Mouse (Mus musculus) intestine, embryonic 14.5 days (tissue): ENCODE measurements around the gene Spryd3. TPM values are rescaled to one million over a fixed set of nuclear protein-coding genes. Genes with fewer than 3 reads are reported as not detected.

Experiments
- ATAC-seq: fragments of 200-750 bp; cut with Nextera tagmentation; replicated peaks from 2 replicates; pipeline ENCODE4 v1.8.0; 2017; ENCODE audit warnings: low read depth, moderate number of reproducible peaks, moderate TSS enrichment, moderate library complexity; ENCODE audit not compliant: low FRiP score, low TSS enrichment
- DNase-seq: peaks from one replicate; pipeline ENCODE4 v3.0.0-alpha.2; 2018; ENCODE audit warnings: low spot score
- H3K27ac ChIP-seq: fragments of 300-500 bp; sonication (generic); 2 replicates; pipeline ENCODE4 v1.5.1; 2014; ENCODE audit warnings: low read depth, mild to moderate bottlenecking, control low read depth
- H3K27me3 ChIP-seq: fragments of 300-500 bp; sonication (generic); replicated peaks from 2 replicates; pipeline ENCODE4 v1.6.1; 2014; ENCODE audit warnings: low read length, control low read depth; ENCODE audit not compliant: control insufficient read depth, insufficient read depth
- H3K36me3 ChIP-seq: fragments of 300-500 bp; sonication (generic); 2 replicates; pipeline ENCODE4 v1.6.1; 2014; ENCODE audit warnings: low read length, control low read depth; ENCODE audit not compliant: control insufficient read depth, insufficient read depth
- H3K4me1 ChIP-seq: fragments of 300-500 bp; sonication (generic); replicated peaks from 2 replicates; pipeline ENCODE4 v1.6.1; 2014; ENCODE audit warnings: low read length, control low read depth, mixed read lengths; ENCODE audit not compliant: control insufficient read depth, insufficient read depth
- H3K4me2 ChIP-seq: fragments of 300-500 bp; sonication (generic); 2 replicates; pipeline ENCODE4 v1.6.1; 2014; ENCODE audit warnings: low read length
- H3K4me3 ChIP-seq: fragments of 300-500 bp; sonication (generic); 2 replicates; pipeline ENCODE4 v1.5.1; 2014; ENCODE audit warnings: low read depth, low read length, control low read depth, mixed read lengths
- H3K9ac ChIP-seq: fragments of 300-500 bp; sonication (generic); 2 replicates; pipeline ENCODE4 v1.6.1; 2014; ENCODE audit warnings: mild to moderate bottlenecking, low read length
- H3K9me3 ChIP-seq: fragments of 300-500 bp; sonication (generic); 2 replicates; pipeline ENCODE4 v1.6.1; 2016; ENCODE audit warnings: low read length, control low read depth; ENCODE audit not compliant: control insufficient read depth
- WGBS: fragments of 180-500 bp; shearing (Covaris S2); extraction: QIAGEN DNeasy Blood & Tissue Kit; methylation state at CpG from one replicate; pipeline ENCODE4 v1.1.7; 2014; 5-methylcytosine and 5-hydroxymethylcytosine counted together
- polyA plus RNA-seq: library from polyadenylated mRNA; unstranded; fragments of >200 nt; fragmentation: Nextera tagmentation; extraction: Ambion mirVana; gene quantifications from 2 replicates; pipeline ENCODE4 v1.2.1, GENCODE M21; 2014

Spryd3 gene
- polyA plus RNA-seq, 1 experiment from 2014 or later: 16.1 TPM

DNA sequence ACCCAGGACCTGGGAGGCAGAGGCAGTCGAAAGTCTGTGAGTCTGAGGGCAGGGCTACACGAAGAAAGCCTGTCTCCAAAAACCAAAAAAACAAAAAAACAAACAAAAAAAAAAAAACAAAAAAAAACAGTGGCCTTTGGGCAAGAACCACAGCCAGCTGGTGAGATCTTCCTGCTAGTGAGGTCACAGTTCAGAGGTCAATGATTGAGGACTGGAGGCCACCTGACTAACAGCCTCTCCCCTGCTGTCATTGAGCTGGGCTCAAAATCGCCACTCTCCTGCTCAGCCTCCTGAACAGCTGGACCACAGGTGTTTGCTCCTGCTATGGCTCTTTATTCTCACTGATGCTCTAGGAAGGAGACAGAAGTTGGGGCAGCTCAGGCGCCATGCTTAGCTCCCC is 16.6 kb upstream of the Spryd3 start:
- no peaks in the 10 kb centered on the region for H3K36me3 ChIP-seq
- H3K4me1 ChIP-seq: peaks cover 9% of the 10 kb centered on the region
- ATAC-seq (no peak), DNase-seq (no peak)
- WGBS: 55% methylated on average over 4 of the region's 4 CpGs
- H3K9ac ChIP-seq: no peak overlapping the region
- H3K9me3 ChIP-seq: no peaks in the 10 kb centered on the region
- no peaks in the 10 kb centered on the region for H3K27me3 ChIP-seq
- H3K4me2 ChIP-seq: no peak overlapping the region
- H3K4me3 ChIP-seq: no peak overlapping the region
- H3K27ac ChIP-seq: no peak overlapping the region

GRCm38 (mm10) chr15:102150301-102151135 is 14.5 kb upstream of the Spryd3 start, which contains the start of gene Soat2:
TSS of gene Soat2 (plus strand) at chr15:102150526.
- Histone ChIP-seq H3K9ac (no peak within 1 kb of the TSS), H3K9me3 (no peaks in the 10 kb centered on the region), H3K27ac (peak within 1 kb of the TSS; percentile 30; the same call in 1 of the 2 replicates), H3K27me3 (peaks cover 3% of the 10 kb centered on the region), H3K4me1 (peaks cover 12% of the 10 kb centered on the region), H3K36me3 (no peaks in the 10 kb centered on the region), H3K4me2 (peak within 1 kb of the TSS; percentile 13), H3K4me3 (no peak within 1 kb of the TSS)
- DNase-seq (peak; percentile 75), ATAC-seq (no peak)
- 34% methylated on average over 20 of the region's 20 CpGs for WGBS

GRCm38 (mm10) chr15:102149561-102149960 is 13.5 kb upstream of the Spryd3 start:
- 65% methylated on average over 4 of the region's 4 CpGs for WGBS
- H3K36me3 ChIP-seq: no peaks in the 10 kb centered on the region
- H3K4me3 ChIP-seq: no peak overlapping the region
- no peak overlapping the region for H3K4me2 ChIP-seq
- DNase-seq (no peak), ATAC-seq (no peak)
- H3K4me1 ChIP-seq: peaks cover 12% of the 10 kb centered on the region
- H3K27ac ChIP-seq: no peak overlapping the region
- no peaks in the 10 kb centered on the region for H3K9me3 ChIP-seq
- no peak overlapping the region for H3K9ac ChIP-seq
- peaks cover 12% of the 10 kb centered on the region for H3K27me3 ChIP-seq

- no peak overlapping the region for H3K9ac ChIP-seq
- no peak for ATAC-seq
- H3K4me1 ChIP-seq: peaks cover 22% of the 10 kb centered on the region
These were observed 11.8 kb upstream of the Spryd3 start for GRCm38 (mm10) chr15:102147674-102148402.

DNA sequence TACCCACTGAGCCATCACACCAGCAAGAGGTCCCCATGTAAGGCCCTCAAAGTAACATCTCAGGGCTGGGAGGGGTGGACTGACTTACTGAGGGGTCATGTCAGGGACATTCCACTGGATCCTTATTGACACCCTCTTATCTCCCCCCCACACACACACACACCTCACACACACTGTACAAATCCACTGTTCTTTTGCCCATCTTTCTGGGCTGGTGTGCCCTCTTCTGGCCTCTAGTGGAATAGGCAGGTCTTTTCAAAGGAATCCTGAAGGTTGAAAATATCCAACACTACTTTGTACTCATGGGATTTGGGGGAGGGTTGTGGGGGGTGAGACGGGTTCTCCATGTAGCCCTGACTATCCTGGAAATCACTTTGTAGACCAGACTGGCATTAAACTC is 10.8 kb upstream of the Spryd3 start:
- Histone ChIP-seq H3K9me3 (no peaks in the 10 kb centered on the region), H3K4me2 (no peak overlapping the region), H3K27ac (no peak overlapping the region), H3K9ac (no peak overlapping the region), H3K27me3 (peaks cover 24% of the 10 kb centered on the region), H3K36me3 (no peaks in the 10 kb centered on the region), H3K4me3 (no peak overlapping the region), H3K4me1 (peaks cover 23% of the 10 kb centered on the region)
- DNase-seq (no peak), ATAC-seq (no peak)
- WGBS: 5% methylated on average over 1 of the region's 1 CpGs

More at GRCm38 (mm10) chr15:102147674-102148402, 11.8 kb upstream of the Spryd3 start:
- H3K27me3 ChIP-seq: peaks cover 24% of the 10 kb centered on the region
- H3K9me3 ChIP-seq: no peaks in the 10 kb centered on the region
- no peaks in the 10 kb centered on the region for H3K36me3 ChIP-seq
- 59% methylated on average over 16 of the region's 16 CpGs for WGBS
- H3K4me3 ChIP-seq: no peak overlapping the region
- H3K27ac ChIP-seq: no peak overlapping the region
- no peak for DNase-seq
- H3K4me2 ChIP-seq: no peak overlapping the region

DNA sequence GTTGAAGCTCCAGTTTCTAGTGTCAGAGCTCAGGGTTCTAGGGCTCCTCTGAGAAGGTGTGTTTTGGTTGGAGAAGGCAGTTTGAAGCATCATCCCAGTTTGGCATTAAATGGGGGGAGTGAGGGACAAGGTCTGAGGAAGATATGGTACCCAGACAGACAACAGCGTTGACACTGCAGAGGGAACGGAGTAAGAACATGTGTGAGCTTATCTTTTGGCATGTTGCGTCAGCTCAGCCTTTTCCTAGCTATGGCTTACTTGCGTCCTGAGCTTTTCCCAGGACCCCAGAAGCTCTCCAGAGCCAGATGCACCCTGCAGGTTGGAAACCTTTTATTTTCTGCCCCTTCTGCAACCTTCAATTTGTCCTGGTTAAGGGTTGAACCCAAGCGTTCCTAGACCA is 10.1 kb upstream of the Spryd3 start:
- no peaks in the 10 kb centered on the region for H3K36me3 ChIP-seq
- H3K4me2 ChIP-seq: no peak overlapping the region
- H3K27ac ChIP-seq: no peak overlapping the region
- H3K9ac ChIP-seq: no peak overlapping the region
- H3K4me1 ChIP-seq: peaks cover 23% of the 10 kb centered on the region
- ATAC-seq (no peak), DNase-seq (no peak)
- no peak overlapping the region for H3K4me3 ChIP-seq
- peaks cover 24% of the 10 kb centered on the region for H3K27me3 ChIP-seq
- no peaks in the 10 kb centered on the region for H3K9me3 ChIP-seq
- 86% methylated on average over 5 of the region's 5 CpGs for WGBS

DNA sequence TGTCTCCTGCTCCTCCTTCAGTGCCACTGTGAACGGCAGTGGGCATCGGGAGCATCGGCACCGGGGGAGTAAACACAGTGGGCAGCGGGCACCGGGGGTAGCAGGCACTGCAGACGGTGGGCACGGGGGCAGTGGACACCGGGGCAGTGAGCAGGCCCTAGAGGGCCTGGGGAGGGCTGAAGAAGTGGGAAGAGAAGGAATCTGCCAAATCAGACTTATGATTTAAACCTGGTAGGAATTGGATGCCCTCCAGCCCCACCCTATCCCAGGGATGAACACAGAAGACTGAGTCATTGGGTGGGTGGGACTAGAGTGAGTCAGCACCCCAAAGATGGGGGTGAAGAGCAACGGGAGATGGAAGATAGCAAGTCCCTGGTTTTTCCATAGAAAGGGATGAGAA is 9.3 kb upstream of the Spryd3 start:
- no peak for DNase-seq
- Histone ChIP-seq H3K9me3 (no peaks in the 10 kb centered on the region), H3K4me1 (peaks cover 23% of the 10 kb centered on the region; the same call in 1 of the 2 replicates), H3K4me2 (no peak overlapping the region), H3K9ac (no peak overlapping the region), H3K27me3 (peaks cover 24% of the 10 kb centered on the region), H3K27ac (no peak overlapping the region), H3K4me3 (no peak overlapping the region), H3K36me3 (no peaks in the 10 kb centered on the region)
- WGBS: 78% methylated on average over 10 of the region's 10 CpGs
- no peak for ATAC-seq

DNA sequence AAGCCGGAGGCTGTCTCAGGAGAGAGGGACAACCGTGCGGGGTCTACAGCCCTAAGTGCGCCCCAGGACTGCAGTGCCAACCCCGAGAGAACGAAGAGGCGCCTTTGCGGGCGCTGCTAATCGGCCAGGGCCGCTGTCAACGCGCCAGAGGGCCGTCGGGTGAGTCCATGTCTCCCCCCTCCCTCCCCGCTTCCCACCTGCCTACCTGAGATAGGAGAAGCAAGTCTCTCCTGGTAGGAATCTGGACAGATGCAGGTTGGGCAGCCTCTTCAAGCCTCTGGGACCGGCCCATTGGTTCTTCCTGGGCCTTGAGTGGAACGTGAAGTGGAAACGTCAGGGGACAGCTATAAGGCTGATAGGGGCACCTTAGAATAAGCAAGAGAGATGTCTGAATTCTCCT is 8.7 kb upstream of the Spryd3 start:
- ATAC-seq: no peak
- H3K9me3 ChIP-seq: no peaks in the 10 kb centered on the region
- H3K36me3 ChIP-seq: no peaks in the 10 kb centered on the region
- DNase-seq: no peak
- 17% methylated on average over 19 of the region's 19 CpGs for WGBS
- H3K4me3 ChIP-seq: peak overlapping the region; percentile 20
- peaks cover 18% of the 10 kb centered on the region; the same call in 1 of the 2 replicates for H3K4me1 ChIP-seq
- no peak overlapping the region for H3K27ac ChIP-seq
- no peak overlapping the region for H3K9ac ChIP-seq
- H3K4me2 ChIP-seq: peak overlapping the region; percentile 13
- H3K27me3 ChIP-seq: peaks cover 24% of the 10 kb centered on the region
